Mouse (Mus musculus) cerebellum, adult 9-11 months (tissue): ENCODE measurements around the gene Rps6ka3.
A peak's percentile ranks its signal among the peaks of the same experiment; 100 is the strongest.

ENCODE experiments used
- DNase-seq: peaks from one replicate; pipeline ENCODE4 v3.0.0; 2022

Gene Rps6ka3

GRCm38 (mm10) chrX:159364506-159364905, 154.4 kb downstream of the Rps6ka3 start:
- no peak for DNase-seq

GRCm38 (mm10) chrX:159371831-159372752, 162.0 kb downstream of the Rps6ka3 start, which contains the start of gene Eif1ax:
Eif1ax (plus strand) TSS chrX:159372178.
- DNase-seq = peak; percentile 78

- DNase-seq = no peak
These were observed 162.6 kb downstream of the Rps6ka3 start for GRCm38 (mm10) chrX:159372753-159373144.

- no peak for DNase-seq
These were observed 177.0 kb downstream of the Rps6ka3 start for GRCm38 (mm10) chrX:159387105-159387504.

- no peak for DNase-seq
These were observed 178.8 kb downstream of the Rps6ka3 start for GRCm38 (mm10) chrX:159388953-159389352.

GRCm38 (mm10) chrX:159390347-159390962, 180.3 kb downstream of the Rps6ka3 start:
- DNase-seq = no peak

GRCm38 (mm10) chrX:159391239-159391638, 181.1 kb downstream of the Rps6ka3 start:
- no peak for DNase-seq

GRCm38 (mm10) chrX:159409253-159409652, 199.1 kb downstream of the Rps6ka3 start:
- peak; percentile 43 for DNase-seq

GRCm38 (mm10) chrX:159414130-159414828, 204.2 kb downstream of the Rps6ka3 start, which contains the start of gene Map7d2:
Map7d2 (plus strand) TSS chrX:159414572.
- DNase-seq = peak; percentile 73

- no peak for DNase-seq
These were observed 204.9 kb downstream of the Rps6ka3 start for GRCm38 (mm10) chrX:159414829-159415673.
